Mouse (Mus musculus): ENCODE results near the gene Padi4.

The Padi4 gene

GRCm38 (mm10) chr4:140741401-140741800 lies 32.6 kb downstream of the Padi4 start:
- DNase-seq (ENCODE audit: low spot score in 2 of 2), result peak in 1 of 2 experiments; percentile 19

GRCm38 (mm10) chr4:140740655-140741054 lies 33.4 kb downstream of the Padi4 start:
- DNase-seq (ENCODE audit: low spot score in 2 of 2), result no peak

- no peak for DNase-seq (ENCODE audit: low spot score in 2 of 2)
Measured at GRCm38 (mm10) chr4:140732871-140733270, 41.2 kb downstream of the Padi4 start.

- no peak for DNase-seq (ENCODE audit: low spot score in 2 of 2)
Measured at GRCm38 (mm10) chr4:140731654-140732053, 42.4 kb downstream of the Padi4 start.

GRCm38 (mm10) chr4:140726907-140727306 lies 47.1 kb downstream of the Padi4 start:
- DNase-seq (ENCODE audit: low spot score in 2 of 2), result no peak

GRCm38 (mm10) chr4:140724739-140725138 lies 49.3 kb downstream of the Padi4 start:
- peak in 1 of 2 experiments; percentile 47 for DNase-seq (ENCODE audit: low spot score in 2 of 2)

- no peak for DNase-seq (ENCODE audit: low spot score in 2 of 2)
Measured at GRCm38 (mm10) chr4:140723801-140724200, 50.2 kb downstream of the Padi4 start.

- DNase-seq (ENCODE audit: low spot score in 2 of 2), result no peak
Measured at GRCm38 (mm10) chr4:140723192-140723591, 50.8 kb downstream of the Padi4 start.

GRCm38 (mm10) chr4:140722710-140723109 lies 51.3 kb downstream of the Padi4 start:
- DNase-seq (ENCODE audit: low spot score in 2 of 2), result no peak

GRCm38 (mm10) chr4:140721968-140722490 lies 52.0 kb downstream of the Padi4 start:
- no peak for DNase-seq (ENCODE audit: low spot score in 2 of 2)

- DNase-seq (ENCODE audit: low spot score in 2 of 2), result no peak
Measured at GRCm38 (mm10) chr4:140720091-140720490, 53.9 kb downstream of the Padi4 start.

GRCm38 (mm10) chr4:140718436-140718835 lies 55.6 kb downstream of the Padi4 start:
- DNase-seq (ENCODE audit: low spot score in 2 of 2), result no peak

- DNase-seq (ENCODE audit: low spot score in 2 of 2), result no peak
Measured at GRCm38 (mm10) chr4:140716994-140717393, 57.0 kb downstream of the Padi4 start.

- no peak for DNase-seq (ENCODE audit: low spot score in 2 of 2)
Measured at GRCm38 (mm10) chr4:140714586-140714985, 59.5 kb downstream of the Padi4 start.

- peak; percentile 98 to 99 for DNase-seq (ENCODE audit: low spot score in 2 of 2)
Measured at GRCm38 (mm10) chr4:140713480-140714365, 60.3 kb downstream of the Padi4 start.

GRCm38 (mm10) chr4:140711360-140711759 lies 62.7 kb downstream of the Padi4 start:
- DNase-seq (ENCODE audit: low spot score in 2 of 2), result no peak

- no peak for DNase-seq (ENCODE audit: low spot score in 2 of 2)
Measured at GRCm38 (mm10) chr4:140710781-140711180, 63.3 kb downstream of the Padi4 start.

GRCm38 (mm10) chr4:140709617-140710016 lies 64.4 kb downstream of the Padi4 start:
- DNase-seq (ENCODE audit: low spot score in 2 of 2), result no peak

- no peak for DNase-seq (ENCODE audit: low spot score in 2 of 2)
Measured at GRCm38 (mm10) chr4:140709111-140709510, 64.9 kb downstream of the Padi4 start.

- DNase-seq (ENCODE audit: low spot score in 2 of 2), result no peak
Measured at GRCm38 (mm10) chr4:140708297-140708927, 65.6 kb downstream of the Padi4 start.

- DNase-seq (ENCODE audit: low spot score in 2 of 2), result no peak
Measured at GRCm38 (mm10) chr4:140707615-140708014, 66.4 kb downstream of the Padi4 start.

GRCm38 (mm10) chr4:140704166-140704565 lies 69.9 kb downstream of the Padi4 start:
- DNase-seq (ENCODE audit: low spot score in 2 of 2), result no peak

GRCm38 (mm10) chr4:140703636-140704035 lies 70.4 kb downstream of the Padi4 start:
- DNase-seq (ENCODE audit: low spot score in 2 of 2), result no peak

Measured in frontal cortex, postnatal 36 days (tissue).